Mouse (Mus musculus) heart, adult 2 months (tissue): Measurements from ENCODE around the gene Nap1l5. TPM values are rescaled to one million over a fixed set of nuclear protein-coding genes. Genes with fewer than 3 reads are reported as not detected.

ENCODE experiments used
- DNase-seq, 2 experiments: peaks; one replicate each; pipeline ENCODE4 v3.0.0; 2021
- H3K27ac ChIP-seq: fragments of 200-600 bp; 2 replicates; pipeline ENCODE4 v1.8.1; 2022
- H3K27me3 ChIP-seq: fragments of 200-500 bp; 2 replicates; pipeline ENCODE4 v1.6.1; 2012; ENCODE audit warnings: mild to moderate bottlenecking, low read length, inconsistent platforms, mixed read lengths; ENCODE audit not compliant: control insufficient read depth, insufficient read depth
- H3K36me3 ChIP-seq: fragments of 200-500 bp; 2 replicates; pipeline ENCODE4 v1.6.1; 2012; ENCODE audit warnings: low read length, inconsistent platforms; ENCODE audit not compliant: control insufficient read depth, insufficient read depth
- H3K4me1 ChIP-seq: fragments of 200-500 bp; 2 replicates; pipeline ENCODE4 v1.6.1; 2011; ENCODE audit warnings: low read length; ENCODE audit not compliant: control insufficient read depth, insufficient read depth
- H3K4me3 ChIP-seq: fragments of 200-600 bp; 2 replicates; pipeline ENCODE4 v1.8.1; 2022
- H3K79me2 ChIP-seq: fragments of 200-500 bp; replicated peaks from 2 replicates; pipeline ENCODE4 v1.6.1; 2012; ENCODE audit warnings: mild to moderate bottlenecking, inconsistent platforms, low read length, moderate library complexity, mixed read lengths; ENCODE audit not compliant: control insufficient read depth, insufficient read depth
- H3K9ac ChIP-seq: fragments of 200-500 bp; 2 replicates; pipeline ENCODE4 v1.6.1; 2012; ENCODE audit warnings: low read depth, mild to moderate bottlenecking, control low read depth, inconsistent platforms, low read length, mixed read lengths
- CTCF ChIP-seq: fragments of 200-600 bp; IDR thresholded peaks from 2 replicates; pipeline ENCODE4 v1.8.1; 2022; ENCODE audit warnings: antibody characterized with exemption, mild to moderate bottlenecking, moderate library complexity
- EP300 ChIP-seq: fragments of 200-500 bp; IDR thresholded peaks from 2 replicates; pipeline ENCODE4 v1.6.1; 2011; ENCODE audit warnings: low read depth, low read length, control low read depth; ENCODE audit not compliant: insufficient read depth
- POLR2A ChIP-seq: fragments of 200-500 bp; IDR thresholded peaks from 2 replicates; pipeline ENCODE4 v1.6.1; 2011; ENCODE audit warnings: mild to moderate bottlenecking, low read depth, low read length, control low read depth; ENCODE audit not compliant: insufficient read depth
- WGBS: fragments of 180-500 bp; shearing (Covaris S2); methylation state at CpG from one replicate; pipeline ENCODE4 v1.1.7; 2018; 5-methylcytosine and 5-hydroxymethylcytosine counted together
- intact Hi-C: fragments of 180-260 bp; cut with DNase I; formaldehyde crosslinking; loops from one replicate; pipeline ENCODE4 v1.15.1; 2025
- polyA plus RNA-seq: library from polyadenylated mRNA; depleted of rRNA; stranded (reverse); fragments of >200 nt; gene quantifications from 2 replicates; pipeline ENCODE4 v1.2.3, GENCODE M21; 2012
- total RNA-seq, 2 experiments: library from RNA; stranded (reverse); gene quantifications; 2 replicates each; pipeline ENCODE4 v1.2.3; 2021

The Nap1l5 gene
- total and polyA plus RNA-seq, 3 experiments = 0.63 to 1.6 (median 0.78) TPM

GRCm38 (mm10) chr6:58913971-58914370 lies 7.1 kb upstream of the Nap1l5 start:
- Histone ChIP-seq H3K27me3 (no peaks in the 10 kb centered on the region), H3K4me1 (no peaks in the 10 kb centered on the region), H3K9ac (no peak overlapping the region), H3K4me3 (no peak overlapping the region), H3K36me3 (peaks cover 2% of the 10 kb centered on the region), H3K79me2 (no peaks in the 10 kb centered on the region), H3K27ac (no peak overlapping the region)
- no peak for DNase-seq
- intact Hi-C loops = no loop called here
- TF ChIP-seq POLR2A (no peak), EP300 (no peak), CTCF (no peak)
- 89% methylated on average over 5 of the region's 5 CpGs for WGBS

GRCm38 (mm10) chr6:58913551-58913950 lies 6.7 kb upstream of the Nap1l5 start:
- Histone ChIP-seq H3K27me3 (no peaks in the 10 kb centered on the region), H3K4me3 (no peak overlapping the region), H3K27ac (no peak overlapping the region), H3K9ac (no peak overlapping the region), H3K36me3 (peaks cover 2% of the 10 kb centered on the region), H3K4me1 (no peaks in the 10 kb centered on the region), H3K79me2 (no peaks in the 10 kb centered on the region)
- DNase-seq = no peak
- no peak for TF ChIP-seq POLR2A
- TF ChIP-seq CTCF = no peak
- TF ChIP-seq EP300 = no peak
- intact Hi-C loops = no loop called here
- WGBS = 68% methylated on average over 3 of the region's 3 CpGs

- 79% methylated on average over 5 of the region's 5 CpGs for WGBS
Observed at GRCm38 (mm10) chr6:58912842-58913241, 6.0 kb upstream of the Nap1l5 start.

GRCm38 (mm10) chr6:58907791-58908190 lies 915 bp upstream of the Nap1l5 start:
- peaks cover 2% of the 10 kb centered on the region; the same call in 1 of the 2 replicates for H3K36me3 ChIP-seq
- intact Hi-C loops = no loop called here

More at GRCm38 (mm10) chr6:58912842-58913241, 6.0 kb upstream of the Nap1l5 start:
- TF ChIP-seq POLR2A = no peak
- TF ChIP-seq EP300 = no peak
- no peak for TF ChIP-seq CTCF
- Histone ChIP-seq H3K4me1 (no peaks in the 10 kb centered on the region), H3K79me2 (no peaks in the 10 kb centered on the region), H3K27ac (no peak overlapping the region), H3K4me3 (no peak overlapping the region), H3K36me3 (peaks cover 2% of the 10 kb centered on the region), H3K9ac (no peak overlapping the region), H3K27me3 (no peaks in the 10 kb centered on the region)
- DNase-seq = no peak
- intact Hi-C loops = no loop called here

GRCm38 (mm10) chr6:58907336-58907735 lies 460 bp upstream of the Nap1l5 start:
- no peak overlapping the region for H3K27ac ChIP-seq
- no peaks in the 10 kb centered on the region for H3K79me2 ChIP-seq
- no peaks in the 10 kb centered on the region for H3K4me1 ChIP-seq
- WGBS = 95% methylated on average over 8 of the region's 8 CpGs
- no peak overlapping the region for H3K9ac ChIP-seq
- peaks cover 2% of the 10 kb centered on the region; the same call in 1 of the 2 replicates for H3K36me3 ChIP-seq
- no peaks in the 10 kb centered on the region; the same call in 1 of the 2 replicates for H3K27me3 ChIP-seq
- TF ChIP-seq POLR2A (no peak), EP300 (no peak), CTCF (no peak)
- intact Hi-C loops = no loop called here
- no peak for DNase-seq
- H3K4me3 ChIP-seq = no peak overlapping the region

More at GRCm38 (mm10) chr6:58907791-58908190, 915 bp upstream of the Nap1l5 start:
- H3K9ac ChIP-seq = no peak overlapping the region
- no peak for DNase-seq
- 86% methylated on average over 2 of the region's 2 CpGs for WGBS
- no peaks in the 10 kb centered on the region for H3K79me2 ChIP-seq
- H3K4me1 ChIP-seq = no peaks in the 10 kb centered on the region
- no peaks in the 10 kb centered on the region; the same call in 1 of the 2 replicates for H3K27me3 ChIP-seq
- no peak overlapping the region for H3K27ac ChIP-seq
- no peak for TF ChIP-seq CTCF
- TF ChIP-seq POLR2A = no peak
- TF ChIP-seq EP300 = no peak
- H3K4me3 ChIP-seq = no peak overlapping the region

- H3K36me3 ChIP-seq = peaks cover 3% of the 10 kb centered on the region; the same call in 1 of the 2 replicates
- intact Hi-C loops = no loop called here
- H3K27me3 ChIP-seq = no peaks in the 10 kb centered on the region; the same call in 1 of the 2 replicates
- no peak for DNase-seq
- TF ChIP-seq CTCF = no peak
- no peak for TF ChIP-seq EP300
- TF ChIP-seq POLR2A = no peak
- H3K27ac ChIP-seq = no peak overlapping the region
- H3K4me3 ChIP-seq = no peak overlapping the region
- no peaks in the 10 kb centered on the region for H3K4me1 ChIP-seq
- 76% methylated on average over 3 of the region's 3 CpGs for WGBS
- H3K79me2 ChIP-seq = no peaks in the 10 kb centered on the region
- H3K9ac ChIP-seq = no peak overlapping the region
Observed at GRCm38 (mm10) chr6:58904551-58904950, 2.3 kb downstream of the Nap1l5 start.
